Mouse (Mus musculus): ENCODE data around the gene Cnbd2. TPM values are rescaled to one million over a fixed set of nuclear protein-coding genes. Genes with fewer than 3 reads are reported as not detected.

The Cnbd2 gene
- polyA plus RNA-seq, 1 experiment from 2014 or later, result 8.0 TPM

DNA sequence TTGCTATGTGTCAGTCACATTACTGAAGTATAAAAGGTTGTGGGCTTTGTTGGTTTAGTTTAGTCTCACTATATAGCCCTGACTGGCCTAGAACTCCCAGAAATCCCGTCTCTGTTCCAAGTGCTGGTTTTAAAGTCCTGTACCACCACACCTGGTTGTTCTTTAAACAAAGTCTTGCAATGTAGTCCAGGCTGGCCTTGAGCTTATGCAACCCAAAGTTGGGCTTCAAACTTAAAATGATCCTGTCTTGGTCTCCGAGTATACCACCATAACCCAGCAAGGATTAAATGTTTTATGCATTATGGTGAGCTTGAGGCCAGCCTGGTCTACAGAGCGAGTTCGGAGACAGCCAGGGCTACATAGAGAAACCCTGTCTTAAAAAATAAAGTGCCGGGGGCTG, 2.2 kb upstream of the Cnbd2 start:
- Histone ChIP-seq H3K27me3 (ENCODE audit: control insufficient read depth, insufficient read depth, low read length) (no peaks in the 10 kb centered on the region), H3K9me3 (ENCODE audit: control insufficient read depth, low read length) (no peaks in the 10 kb centered on the region), H3K36me3 (replicated peaks; ENCODE audit: control insufficient read depth, insufficient read depth) (peaks cover 25% of the 10 kb centered on the region), H3K4me1 (replicated peaks; ENCODE audit: control insufficient read depth, insufficient read depth, low read length) (peaks cover 13% of the 10 kb centered on the region; the same call in 1 of the 2 replicates), H3K4me2 (replicated peaks) (no peak overlapping the region), H3K9ac (no peak overlapping the region), H3K4me3 (replicated peaks; ENCODE audit: low read length) (no peak overlapping the region), H3K27ac (no peak overlapping the region)
- DNase-seq (ENCODE audit: low spot score), result no peak
- 98% methylated on average over 5 of the region's 5 CpGs for WGBS
- no peak for ATAC-seq (ENCODE audit: low FRiP score)

DNA sequence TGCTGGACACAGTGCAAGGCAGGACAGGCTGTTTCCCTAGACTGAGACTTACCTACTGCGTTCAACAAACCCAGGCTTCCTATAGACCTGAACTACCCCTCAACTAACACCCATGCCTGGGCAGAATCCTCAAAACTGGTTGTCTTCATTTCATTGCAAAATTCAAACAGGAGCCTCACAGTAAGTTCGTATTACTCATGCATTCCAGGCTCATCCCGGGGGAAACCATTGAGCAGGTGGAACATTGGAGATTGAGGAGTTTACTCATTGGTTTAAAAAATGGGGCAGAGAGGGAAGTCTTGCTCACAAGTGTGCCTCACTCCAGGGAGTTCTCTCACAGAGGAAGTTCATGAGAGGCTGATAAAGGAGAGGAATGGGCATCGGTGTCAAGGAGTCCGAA, 1.6 kb upstream of the Cnbd2 start:
- Histone ChIP-seq H3K36me3 (replicated peaks; ENCODE audit: control insufficient read depth, insufficient read depth) (peaks cover 21% of the 10 kb centered on the region), H3K27me3 (ENCODE audit: control insufficient read depth, insufficient read depth, low read length) (no peaks in the 10 kb centered on the region), H3K4me1 (replicated peaks; ENCODE audit: control insufficient read depth, insufficient read depth, low read length) (peaks cover 13% of the 10 kb centered on the region; the same call in 1 of the 2 replicates), H3K4me2 (replicated peaks) (no peak overlapping the region), H3K4me3 (replicated peaks; ENCODE audit: low read length) (no peak overlapping the region), H3K27ac (no peak overlapping the region), H3K9ac (no peak overlapping the region), H3K9me3 (ENCODE audit: control insufficient read depth, low read length) (no peaks in the 10 kb centered on the region)
- 90% methylated on average over 5 of the region's 5 CpGs for WGBS
- DNase-seq (ENCODE audit: low spot score) (no peak), ATAC-seq (ENCODE audit: low FRiP score) (no peak)

DNA sequence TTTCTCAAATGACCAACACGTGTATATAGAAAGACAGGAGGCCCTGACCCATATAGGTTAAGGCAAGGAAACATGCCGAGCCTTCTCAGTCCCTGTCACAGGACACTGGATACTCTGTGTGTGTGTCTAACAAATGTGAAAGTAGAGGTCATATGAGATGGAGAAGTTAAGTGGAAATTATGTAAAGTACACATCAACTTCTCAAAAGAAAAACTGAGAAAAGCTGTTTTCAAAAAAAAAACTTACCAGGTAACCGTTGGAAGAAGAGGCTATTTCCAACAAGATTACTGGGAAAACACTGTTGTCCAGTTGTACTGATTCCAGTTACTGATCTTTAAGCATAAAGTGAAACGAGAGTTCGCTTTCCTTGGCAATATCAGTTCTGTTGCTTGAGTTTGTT, 1.2 kb upstream of the Cnbd2 start:
- peak overlapping the region; percentile 94 for H3K4me3 ChIP-seq (replicated peaks; ENCODE audit: low read length)
- H3K9ac ChIP-seq, result 0 out of 2 replicates have a peak overlapping the region, but pooled peaks have one; percentile 97
- no peak overlapping the region for H3K27ac ChIP-seq
- WGBS, result 90% methylated on average over 5 of the region's 5 CpGs
- H3K36me3 ChIP-seq (replicated peaks; ENCODE audit: control insufficient read depth, insufficient read depth), result peaks cover 21% of the 10 kb centered on the region; the same call in 1 of the 2 replicates
- no peak for ATAC-seq (ENCODE audit: low FRiP score)
- H3K27me3 ChIP-seq (ENCODE audit: control insufficient read depth, insufficient read depth, low read length), result no peaks in the 10 kb centered on the region
- peak overlapping the region; percentile 86 for H3K4me2 ChIP-seq (replicated peaks)
- no peak for DNase-seq (ENCODE audit: low spot score)
- H3K9me3 ChIP-seq (ENCODE audit: control insufficient read depth, low read length), result no peaks in the 10 kb centered on the region
- H3K4me1 ChIP-seq (replicated peaks; ENCODE audit: control insufficient read depth, insufficient read depth, low read length), result peaks cover 13% of the 10 kb centered on the region; the same call in 1 of the 2 replicates

DNA sequence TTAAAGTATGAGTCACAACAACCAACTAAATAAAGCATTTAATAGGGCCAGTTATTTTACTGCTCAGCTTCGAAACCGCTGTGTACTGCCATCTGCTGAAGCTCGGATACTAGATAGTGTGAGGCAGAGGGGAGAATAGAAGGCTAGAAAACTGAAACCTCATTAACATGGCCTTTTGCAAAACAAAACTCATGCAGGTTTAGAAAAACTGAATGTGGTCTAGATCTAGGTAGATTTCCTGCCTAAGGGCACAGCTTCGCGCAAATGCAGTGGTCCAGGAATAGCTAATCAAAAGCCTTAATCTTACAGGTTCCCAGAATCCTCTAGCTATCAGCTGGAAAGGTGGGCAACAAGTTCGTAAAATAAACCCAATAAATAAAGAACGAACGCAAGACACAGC, 658 bp upstream of the Cnbd2 start:
- ATAC-seq (ENCODE audit: low FRiP score) (no peak), DNase-seq (ENCODE audit: low spot score) (no peak)
- Histone ChIP-seq H3K36me3 (replicated peaks; ENCODE audit: control insufficient read depth, insufficient read depth) (peaks cover 21% of the 10 kb centered on the region; the same call in 1 of the 2 replicates), H3K9ac (peak overlapping the region; percentile 97), H3K4me2 (replicated peaks) (peak overlapping the region; percentile 86), H3K27me3 (ENCODE audit: control insufficient read depth, insufficient read depth, low read length) (no peaks in the 10 kb centered on the region), H3K27ac (peak overlapping the region; percentile 97), H3K4me1 (replicated peaks; ENCODE audit: control insufficient read depth, insufficient read depth, low read length) (peaks cover 13% of the 10 kb centered on the region; the same call in 1 of the 2 replicates), H3K4me3 (replicated peaks; ENCODE audit: low read length) (peak overlapping the region; percentile 94), H3K9me3 (ENCODE audit: control insufficient read depth, low read length) (no peaks in the 10 kb centered on the region)
- WGBS, result 21% methylated on average over 8 of the region's 8 CpGs

DNA sequence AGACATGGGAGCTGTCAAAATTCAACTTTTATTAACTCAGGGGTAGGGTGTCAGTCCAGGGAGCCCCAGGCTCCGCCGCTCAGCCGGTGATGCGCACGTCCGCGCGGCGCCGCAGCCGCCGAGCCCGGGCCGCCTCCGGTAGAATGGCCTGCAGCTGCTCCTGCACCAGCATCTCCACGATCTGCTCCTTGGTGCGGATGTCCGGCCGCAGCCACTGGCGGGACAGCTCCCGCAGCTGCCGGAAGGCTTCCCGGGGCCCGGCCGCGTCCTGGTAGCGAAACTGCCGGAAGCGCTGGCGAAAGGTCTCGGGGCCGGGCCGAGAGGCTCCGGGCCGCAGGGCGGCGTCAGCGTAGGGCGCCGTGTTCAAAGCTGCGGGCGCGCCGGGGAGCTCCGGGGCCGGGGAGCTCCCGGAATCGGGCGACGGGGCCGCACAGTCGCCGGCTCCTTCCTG, 233 bp upstream of the Cnbd2 start:
- no peaks in the 10 kb centered on the region for H3K9me3 ChIP-seq (ENCODE audit: control insufficient read depth, low read length)
- peak; percentile 52 for DNase-seq (ENCODE audit: low spot score)
- peak overlapping the region; percentile 86 for H3K4me2 ChIP-seq (replicated peaks)
- peak overlapping the region; percentile 97 for H3K27ac ChIP-seq
- peaks cover 13% of the 10 kb centered on the region; the same call in 1 of the 2 replicates for H3K4me1 ChIP-seq (replicated peaks; ENCODE audit: control insufficient read depth, insufficient read depth, low read length)
- peak overlapping the region; percentile 97 for H3K9ac ChIP-seq
- H3K4me3 ChIP-seq (replicated peaks; ENCODE audit: low read length), result peak overlapping the region; percentile 94
- no peaks in the 10 kb centered on the region for H3K27me3 ChIP-seq (ENCODE audit: control insufficient read depth, insufficient read depth, low read length)
- ATAC-seq (ENCODE audit: low FRiP score), result peak; percentile 58; the same call in 1 of the 2 replicates
- WGBS, result under 1% methylated on average over 52 of the region's 53 CpGs
- peaks cover 17% of the 10 kb centered on the region; the same call in 1 of the 2 replicates for H3K36me3 ChIP-seq (replicated peaks; ENCODE audit: control insufficient read depth, insufficient read depth)

DNA sequence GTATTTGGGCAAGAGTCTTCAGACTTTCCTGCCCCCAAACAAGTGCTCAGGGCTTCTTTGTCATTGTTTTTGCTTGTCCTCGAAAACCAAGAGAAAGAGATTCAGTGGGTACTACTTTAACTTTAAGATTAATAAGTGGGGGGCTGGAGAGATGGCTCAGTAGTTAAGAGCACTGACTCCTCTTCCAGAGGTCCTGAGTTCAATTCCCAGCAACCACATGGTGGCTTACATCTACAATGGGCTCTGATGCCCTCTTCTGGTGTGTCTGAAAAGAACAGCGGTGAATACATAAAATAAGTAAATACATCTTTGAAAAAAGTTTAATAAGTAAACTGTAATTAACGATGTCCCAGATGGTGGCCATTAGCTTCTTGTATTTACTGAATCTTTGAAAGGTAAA, 1.1 kb downstream of the Cnbd2 start:
- H3K27me3 ChIP-seq (ENCODE audit: control insufficient read depth, insufficient read depth, low read length), result no peaks in the 10 kb centered on the region
- 0 out of 2 replicates have a peak overlapping the region, but pooled peaks have one; percentile 97 for H3K27ac ChIP-seq
- H3K4me2 ChIP-seq (replicated peaks), result peak overlapping the region; percentile 86
- H3K9me3 ChIP-seq (ENCODE audit: control insufficient read depth, low read length), result no peaks in the 10 kb centered on the region
- 48% methylated on average over 3 of the region's 3 CpGs for WGBS
- peak overlapping the region; percentile 94 for H3K4me3 ChIP-seq (replicated peaks; ENCODE audit: low read length)
- ATAC-seq (ENCODE audit: low FRiP score) (no peak), DNase-seq (ENCODE audit: low spot score) (no peak)
- peaks cover 9% of the 10 kb centered on the region; the same call in 1 of the 2 replicates for H3K36me3 ChIP-seq (replicated peaks; ENCODE audit: control insufficient read depth, insufficient read depth)
- peaks cover 13% of the 10 kb centered on the region; the same call in 1 of the 2 replicates for H3K4me1 ChIP-seq (replicated peaks; ENCODE audit: control insufficient read depth, insufficient read depth, low read length)
- peak overlapping the region; percentile 97; the same call in 1 of the 2 replicates for H3K9ac ChIP-seq

DNA sequence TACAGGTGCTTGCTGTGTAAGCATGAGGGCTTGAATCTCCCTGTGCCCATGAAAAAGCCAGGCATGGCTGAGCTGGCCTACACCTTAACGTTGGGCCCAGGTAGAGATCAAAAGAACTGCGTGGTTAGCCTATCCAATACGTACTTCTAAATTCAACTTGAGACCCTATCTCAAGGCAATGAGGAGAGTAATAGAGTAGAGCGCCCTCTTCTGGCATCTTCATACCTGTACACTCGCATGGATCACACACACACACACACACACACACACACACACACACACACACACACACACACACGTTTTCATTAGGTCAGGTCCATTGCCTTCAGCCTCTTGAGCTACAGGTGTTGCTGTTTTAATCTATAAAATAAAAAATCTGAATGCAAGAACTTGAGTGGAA, 2.7 kb downstream of the Cnbd2 start:
- no peak overlapping the region for H3K9ac ChIP-seq
- H3K4me3 ChIP-seq (replicated peaks; ENCODE audit: low read length), result no peak overlapping the region
- H3K36me3 ChIP-seq (replicated peaks; ENCODE audit: control insufficient read depth, insufficient read depth), result peaks cover 4% of the 10 kb centered on the region; the same call in 1 of the 2 replicates
- no peak overlapping the region for H3K27ac ChIP-seq
- 97% methylated on average over 6 of the region's 6 CpGs for WGBS
- H3K4me2 ChIP-seq (replicated peaks), result no peak overlapping the region
- no peaks in the 10 kb centered on the region for H3K27me3 ChIP-seq (ENCODE audit: control insufficient read depth, insufficient read depth, low read length)
- ATAC-seq (ENCODE audit: low FRiP score) (no peak), DNase-seq (ENCODE audit: low spot score) (no peak)
- no peaks in the 10 kb centered on the region for H3K9me3 ChIP-seq (ENCODE audit: control insufficient read depth, low read length)
- H3K4me1 ChIP-seq (replicated peaks; ENCODE audit: control insufficient read depth, insufficient read depth, low read length), result peaks cover 13% of the 10 kb centered on the region; the same call in 1 of the 2 replicates

DNA sequence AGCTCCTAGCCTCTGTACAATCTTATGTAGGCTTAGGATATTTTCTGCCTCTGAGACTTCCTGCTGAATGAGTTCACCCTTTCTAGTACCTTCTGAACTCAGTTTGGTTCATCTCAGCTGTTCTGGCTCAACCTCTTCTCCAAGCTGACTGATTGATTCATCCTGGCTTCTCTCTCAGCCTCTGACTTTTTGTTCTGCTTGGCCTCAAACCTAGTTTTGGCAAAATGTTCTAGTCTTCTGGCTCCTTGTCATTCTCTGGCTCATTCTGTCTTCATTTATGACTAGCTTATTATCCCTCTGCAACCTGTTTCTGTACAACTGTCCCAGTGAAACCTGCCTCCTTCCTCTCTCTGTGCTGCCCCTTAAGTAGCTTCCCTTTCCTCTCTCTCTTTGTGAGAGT, 6.4 kb downstream of the Cnbd2 start:
- peaks cover 4% of the 10 kb centered on the region; the same call in 1 of the 2 replicates for H3K36me3 ChIP-seq (replicated peaks; ENCODE audit: control insufficient read depth, insufficient read depth)
- DNase-seq (ENCODE audit: low spot score) (no peak), ATAC-seq (ENCODE audit: low FRiP score) (no peak)
- H3K27me3 ChIP-seq (ENCODE audit: control insufficient read depth, insufficient read depth, low read length), result no peaks in the 10 kb centered on the region
- H3K9me3 ChIP-seq (ENCODE audit: control insufficient read depth, low read length), result no peaks in the 10 kb centered on the region
- H3K4me2 ChIP-seq (replicated peaks), result no peak overlapping the region
- H3K9ac ChIP-seq, result no peak overlapping the region
- no peaks in the 10 kb centered on the region for H3K4me1 ChIP-seq (replicated peaks; ENCODE audit: control insufficient read depth, insufficient read depth, low read length)
- H3K27ac ChIP-seq, result no peak overlapping the region
- no peak overlapping the region for H3K4me3 ChIP-seq (replicated peaks; ENCODE audit: low read length)

DNA sequence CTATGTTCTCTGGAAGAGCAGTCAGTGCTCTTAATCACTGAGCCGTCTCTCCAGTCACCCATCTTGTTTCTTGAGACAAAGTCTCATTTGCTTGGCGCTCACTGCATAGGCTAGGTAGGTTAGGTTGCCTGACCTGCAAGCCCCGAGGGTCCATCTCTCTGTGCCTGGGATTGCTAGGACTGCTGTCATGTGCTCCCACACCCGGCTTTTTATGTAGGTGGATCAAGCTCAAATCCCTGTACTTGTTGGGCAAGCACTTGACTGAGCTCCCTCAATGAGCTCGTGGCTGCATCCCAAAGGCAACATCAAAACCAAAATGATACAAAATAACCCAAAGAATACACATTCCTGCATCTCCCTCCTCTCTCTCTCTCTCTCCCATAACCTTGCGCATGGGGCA, 9.4 kb downstream of the Cnbd2 start:
- no peak for DNase-seq (ENCODE audit: low spot score)
- ATAC-seq (ENCODE audit: low FRiP score), result no peak
- Histone ChIP-seq H3K36me3 (replicated peaks; ENCODE audit: control insufficient read depth, insufficient read depth) (no peaks in the 10 kb centered on the region), H3K9ac (no peak overlapping the region), H3K27me3 (ENCODE audit: control insufficient read depth, insufficient read depth, low read length) (no peaks in the 10 kb centered on the region), H3K4me1 (replicated peaks; ENCODE audit: control insufficient read depth, insufficient read depth, low read length) (no peaks in the 10 kb centered on the region), H3K4me3 (replicated peaks; ENCODE audit: low read length) (no peak overlapping the region), H3K9me3 (ENCODE audit: control insufficient read depth, low read length) (no peaks in the 10 kb centered on the region), H3K27ac (no peak overlapping the region), H3K4me2 (replicated peaks) (no peak overlapping the region)
- WGBS, result 84% methylated on average over 6 of the region's 6 CpGs

Data from hindbrain, embryonic 14.5 days (tissue).